Mouse (Mus musculus) lung, embryonic 14.5 days (tissue): ENCODE results near the gene Socs2. TPM values are rescaled to one million over a fixed set of nuclear protein-coding genes. Genes with fewer than 3 reads are reported as not detected.
A peak's percentile ranks its signal among the peaks of the same experiment; 100 is the strongest.

Experiments used
- ATAC-seq: fragments of 200-750 bp; cut with Nextera tagmentation; 2 replicates; pipeline ENCODE4 v1.8.0; 2017; ENCODE audit warnings: mild to moderate bottlenecking, moderate TSS enrichment, moderate library complexity; ENCODE audit not compliant: insufficient read depth
- DNase-seq: peaks from one replicate; pipeline ENCODE4 v3.0.0-alpha.2; 2015
- H3K27ac ChIP-seq: fragments of 300-500 bp; sonication (generic); 2 replicates; pipeline ENCODE4 v1.5.1; 2014; ENCODE audit warnings: low read depth, mild to moderate bottlenecking, moderate library complexity
- H3K27me3 ChIP-seq: fragments of 300-500 bp; sonication (generic); 2 replicates; pipeline ENCODE4 v1.6.1; 2014; ENCODE audit warnings: low read length, control low read depth; ENCODE audit not compliant: insufficient read depth
- H3K36me3 ChIP-seq: fragments of 300-500 bp; sonication (generic); 2 replicates; pipeline ENCODE4 v1.6.1; 2014; ENCODE audit warnings: control low read depth; ENCODE audit not compliant: insufficient read depth
- H3K4me1 ChIP-seq: fragments of 300-500 bp; sonication (generic); 2 replicates; pipeline ENCODE4 v1.6.1; 2014; ENCODE audit warnings: antibody characterized with exemption, control low read depth; ENCODE audit not compliant: insufficient read depth
- H3K4me2 ChIP-seq: fragments of 300-500 bp; sonication (generic); 2 replicates; pipeline ENCODE4 v1.6.1; 2014; ENCODE audit warnings: mild to moderate bottlenecking
- H3K4me3 ChIP-seq: fragments of 300-500 bp; sonication (generic); 2 replicates; pipeline ENCODE4 v1.5.1; 2014; ENCODE audit warnings: low read depth, low read length
- H3K9ac ChIP-seq: fragments of 300-500 bp; sonication (generic); 2 replicates; pipeline ENCODE4 v1.6.1; 2014
- H3K9me3 ChIP-seq: fragments of 300-500 bp; sonication (generic); 2 replicates; pipeline ENCODE4 v1.6.1; 2016; ENCODE audit warnings: low read depth, low read length, control low read depth
- CTCF ChIP-seq: IDR thresholded peaks from 2 replicates; pipeline ENCODE4 v1.5.1; 2016; ENCODE audit warnings: antibody characterized with exemption, low read depth
- WGBS: fragments of 180-500 bp; shearing (Covaris S2); extraction: QIAGEN DNeasy Blood & Tissue Kit; methylation state at CpG from one replicate; pipeline ENCODE4 v1.1.7; 2014; 5-methylcytosine and 5-hydroxymethylcytosine counted together
- polyA plus RNA-seq: library from polyadenylated mRNA; unstranded; fragments of >200 nt; fragmentation: Nextera tagmentation; extraction: Ambion mirVana; gene quantifications from 2 replicates; pipeline ENCODE4 v1.2.1, GENCODE M21; 2014

Gene Socs2
- polyA plus RNA-seq, 1 experiment from 2014 or later: 124 TPM

DNA sequence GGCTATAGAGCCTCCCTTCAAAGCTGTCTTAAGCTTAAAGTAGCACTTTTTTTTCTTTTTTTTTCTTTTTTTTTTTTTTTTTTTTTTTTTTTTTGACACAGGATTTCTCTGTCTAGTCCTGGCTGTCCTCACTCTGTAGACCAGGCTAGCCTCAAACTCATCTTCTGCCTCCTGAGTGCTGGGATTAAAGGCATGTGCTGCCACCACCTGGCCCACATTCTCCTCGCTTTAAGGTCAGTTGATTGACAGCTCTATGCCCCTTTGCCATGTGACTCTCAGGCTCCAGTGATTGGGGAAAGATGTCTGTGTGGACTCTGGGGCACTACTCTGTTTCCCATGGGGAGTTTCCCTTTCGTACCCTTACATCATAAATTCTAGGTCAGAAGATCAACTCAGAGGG is 23.6 kb upstream of the Socs2 start:
- no peak overlapping the region for H3K9ac ChIP-seq
- no peaks in the 10 kb centered on the region for H3K27me3 ChIP-seq
- 0 out of 2 replicates have a peak, but pooled peaks have one; percentile 25 for TF ChIP-seq CTCF
- peak; percentile 5 for DNase-seq
- peaks cover 9% of the 10 kb centered on the region for H3K4me1 ChIP-seq
- no peak overlapping the region for H3K4me3 ChIP-seq
- no peaks in the 10 kb centered on the region for H3K36me3 ChIP-seq
- no peak overlapping the region for H3K4me2 ChIP-seq
- H3K9me3 ChIP-seq: no peaks in the 10 kb centered on the region
- H3K27ac ChIP-seq: no peak overlapping the region
- ATAC-seq: no peak
- WGBS: 54% methylated on average over 2 of the region's 2 CpGs

DNA sequence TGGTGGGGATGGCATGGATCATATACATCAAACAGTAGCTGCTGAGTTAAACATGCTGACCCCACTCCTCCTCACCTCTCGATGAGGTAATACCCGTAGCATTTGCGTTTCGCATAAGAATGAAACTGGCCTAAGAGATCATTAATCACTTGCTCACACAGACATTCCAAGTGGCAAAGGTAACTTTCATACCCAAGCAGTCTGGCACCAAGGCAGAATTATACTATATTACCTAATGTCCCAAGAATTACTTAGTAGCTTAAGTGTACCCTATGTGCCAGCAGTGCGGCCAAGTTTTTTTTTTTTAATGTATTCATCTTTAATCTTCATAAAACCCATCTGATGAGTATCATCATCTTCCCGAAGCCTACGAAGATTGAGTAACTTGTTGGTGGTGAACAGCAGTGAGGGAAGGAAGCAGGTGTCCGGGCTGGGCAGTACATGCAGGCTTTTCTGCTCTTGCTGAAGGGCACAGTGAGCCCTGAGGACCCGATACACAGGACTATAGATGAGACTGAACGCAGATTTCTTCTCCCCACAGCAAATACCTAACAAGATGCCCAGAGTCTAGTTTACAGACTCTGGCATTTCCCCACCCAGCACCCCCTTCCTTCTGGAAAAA is 22.8 kb upstream of the Socs2 start:
- DNase-seq (peak; percentile 11), ATAC-seq (no peak)
- Histone ChIP-seq H3K4me2 (no peak overlapping the region), H3K4me3 (no peak overlapping the region), H3K27me3 (no peaks in the 10 kb centered on the region), H3K9me3 (no peaks in the 10 kb centered on the region), H3K4me1 (peaks cover 9% of the 10 kb centered on the region), H3K9ac (no peak overlapping the region), H3K27ac (no peak overlapping the region), H3K36me3 (no peaks in the 10 kb centered on the region)
- TF ChIP-seq CTCF: no peak
- WGBS: 61% methylated on average over 10 of the region's 10 CpGs

DNA sequence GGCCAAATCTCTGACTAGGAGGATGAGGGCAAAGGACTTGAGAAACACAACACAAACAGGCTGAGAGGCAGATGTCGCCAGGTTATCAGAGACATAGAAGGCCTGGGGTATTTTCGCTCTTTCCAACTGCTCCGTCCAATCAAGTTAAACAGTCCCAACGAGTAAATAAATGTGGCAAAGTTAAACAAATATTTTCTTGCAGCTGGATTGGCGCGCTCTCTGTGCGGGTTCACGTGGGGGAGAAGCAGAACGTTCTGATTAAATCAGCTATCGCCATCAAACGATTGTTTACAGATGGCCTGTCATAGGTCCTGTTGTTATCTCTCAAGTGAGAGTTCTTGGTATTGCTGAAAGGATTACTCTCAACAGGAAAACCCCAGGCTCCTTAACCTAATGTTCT is 22.0 kb upstream of the Socs2 start:
- no peak overlapping the region for H3K9ac ChIP-seq
- no peaks in the 10 kb centered on the region for H3K27me3 ChIP-seq
- no peak overlapping the region for H3K4me3 ChIP-seq
- peak overlapping the region; percentile 31; the same call in 1 of the 2 replicates for H3K4me2 ChIP-seq
- peak; percentile 44 for DNase-seq
- H3K9me3 ChIP-seq: no peaks in the 10 kb centered on the region
- 7% methylated on average over 11 of the region's 11 CpGs for WGBS
- H3K27ac ChIP-seq: no peak overlapping the region
- H3K4me1 ChIP-seq: peaks cover 9% of the 10 kb centered on the region
- H3K36me3 ChIP-seq: no peaks in the 10 kb centered on the region
- TF ChIP-seq CTCF: no peak
- ATAC-seq: no peak

DNA sequence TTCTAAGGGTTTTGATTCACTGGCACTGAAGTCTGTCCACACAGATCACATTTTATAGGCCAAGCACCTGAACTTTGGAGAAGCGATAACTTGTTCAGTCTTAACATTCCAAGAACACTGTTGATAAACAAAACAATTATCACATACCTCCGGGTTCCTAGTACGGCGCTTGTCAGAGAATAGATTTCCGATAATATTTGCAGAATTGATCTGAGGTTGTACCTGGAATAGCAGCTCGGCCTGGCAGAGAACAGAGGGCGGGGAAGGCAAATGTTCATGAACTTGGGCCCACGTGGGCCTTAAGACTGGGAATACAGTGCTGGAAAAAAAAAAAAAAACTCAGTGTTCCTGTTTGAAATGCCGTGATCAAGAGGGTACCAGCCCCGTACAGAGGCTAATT is 13.3 kb upstream of the Socs2 start:
- ATAC-seq (no peak), DNase-seq (no peak)
- Histone ChIP-seq H3K9ac (no peak overlapping the region), H3K36me3 (no peaks in the 10 kb centered on the region), H3K4me2 (no peak overlapping the region), H3K4me1 (no peaks in the 10 kb centered on the region), H3K27me3 (no peaks in the 10 kb centered on the region), H3K9me3 (no peaks in the 10 kb centered on the region), H3K27ac (no peak overlapping the region), H3K4me3 (no peak overlapping the region)
- no peak for TF ChIP-seq CTCF
- WGBS: 83% methylated on average over 10 of the region's 10 CpGs

DNA sequence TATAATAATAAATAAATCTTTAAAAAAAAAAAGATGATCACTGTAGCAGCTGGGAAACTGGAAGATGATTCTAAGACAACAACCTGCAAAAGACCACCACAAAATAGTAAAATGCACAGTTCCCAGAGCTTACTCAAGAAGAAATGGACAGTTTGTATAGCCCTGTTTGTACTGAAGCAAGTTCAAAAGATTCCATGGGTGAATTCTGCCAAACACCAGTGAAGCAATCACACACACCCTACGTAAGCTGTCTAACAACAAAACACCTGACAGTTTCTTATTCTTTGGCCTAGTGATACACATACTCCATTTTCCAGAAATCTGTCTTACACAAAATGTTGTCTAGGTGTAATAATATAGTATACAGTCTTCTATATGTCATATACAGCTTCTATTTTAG is 12.1 kb upstream of the Socs2 start:
- no peak overlapping the region for H3K4me3 ChIP-seq
- no peak for TF ChIP-seq CTCF
- no peaks in the 10 kb centered on the region for H3K36me3 ChIP-seq
- H3K27ac ChIP-seq: no peak overlapping the region
- no peak for ATAC-seq
- no peaks in the 10 kb centered on the region for H3K27me3 ChIP-seq
- H3K4me2 ChIP-seq: no peak overlapping the region
- no peaks in the 10 kb centered on the region for H3K9me3 ChIP-seq
- no peak for DNase-seq
- H3K9ac ChIP-seq: no peak overlapping the region
- 92% methylated on average over 1 of the region's 1 CpGs for WGBS
- H3K4me1 ChIP-seq: no peaks in the 10 kb centered on the region

DNA sequence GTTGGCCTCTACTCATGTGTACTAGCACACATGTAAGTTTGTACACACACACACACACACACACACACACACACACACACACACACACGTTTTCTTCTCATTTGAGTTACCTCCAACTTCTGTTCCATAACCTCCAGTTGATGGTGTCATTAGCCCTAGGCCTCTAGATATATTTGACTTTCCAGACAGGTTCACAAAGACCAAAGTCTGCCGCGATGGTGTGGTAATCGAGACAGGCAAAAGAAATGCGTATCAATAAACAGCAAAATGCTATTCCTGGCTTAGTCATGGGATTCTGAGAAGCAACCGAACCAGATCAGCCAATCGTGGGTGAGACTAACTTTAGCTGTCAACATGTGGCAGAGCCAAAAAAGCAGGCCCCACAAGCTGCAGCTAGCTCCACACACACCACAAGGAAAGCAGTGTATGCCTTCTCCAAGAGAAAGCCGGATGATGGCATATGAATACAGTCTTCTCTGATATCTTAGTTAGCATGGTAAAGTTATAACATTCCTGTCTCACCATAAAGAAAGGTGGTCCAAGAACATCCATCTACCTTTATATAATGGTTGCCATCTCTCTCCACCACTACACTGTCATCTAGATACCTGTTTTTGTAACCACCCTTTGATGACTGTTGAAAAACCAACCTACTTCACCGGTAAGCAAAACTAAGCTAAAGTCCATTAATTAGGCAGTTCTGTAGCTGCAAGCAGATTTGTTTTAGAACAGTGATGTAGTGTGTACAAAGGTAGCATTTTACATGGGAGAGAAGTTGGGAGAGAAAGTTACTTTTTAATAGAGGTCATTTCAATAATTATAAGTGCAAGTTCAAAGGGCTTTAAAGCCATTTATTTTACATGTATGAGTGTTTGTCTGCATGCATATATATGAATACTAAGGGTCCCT is 9.5 kb upstream of the Socs2 start:
- WGBS: 88% methylated on average over 9 of the region's 9 CpGs
- H3K4me2 ChIP-seq: no peak overlapping the region
- no peak overlapping the region for H3K27ac ChIP-seq
- no peaks in the 10 kb centered on the region for H3K36me3 ChIP-seq
- H3K9ac ChIP-seq: no peak overlapping the region
- H3K4me1 ChIP-seq: no peaks in the 10 kb centered on the region
- DNase-seq (no peak), ATAC-seq (no peak)
- no peaks in the 10 kb centered on the region for H3K27me3 ChIP-seq
- H3K9me3 ChIP-seq: no peaks in the 10 kb centered on the region
- TF ChIP-seq CTCF: no peak
- H3K4me3 ChIP-seq: no peak overlapping the region

DNA sequence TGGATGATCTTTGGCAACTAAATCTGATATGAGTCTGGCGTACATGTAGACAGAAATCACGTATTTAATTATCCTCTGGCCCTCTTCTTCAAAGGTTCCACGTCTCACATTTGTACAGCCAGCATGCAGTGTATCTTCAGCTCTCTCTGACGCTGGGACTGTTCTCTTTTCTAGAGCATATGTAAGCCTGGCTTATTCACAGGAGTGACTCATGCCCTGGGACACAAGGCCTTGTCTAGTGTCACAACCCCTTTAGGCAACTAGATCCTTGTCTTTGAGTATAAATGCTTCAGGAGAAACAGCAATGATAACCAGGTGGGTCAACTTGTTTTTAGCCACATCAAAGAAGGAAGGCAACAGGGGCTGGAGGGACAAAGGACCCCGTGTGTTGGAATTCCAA is 5.7 kb upstream of the Socs2 start:
- H3K27ac ChIP-seq: no peak overlapping the region
- no peaks in the 10 kb centered on the region for H3K9me3 ChIP-seq
- TF ChIP-seq CTCF: no peak
- ATAC-seq: no peak
- H3K27me3 ChIP-seq: no peaks in the 10 kb centered on the region
- no peak for DNase-seq
- no peak overlapping the region for H3K4me3 ChIP-seq
- 84% methylated on average over 5 of the region's 5 CpGs for WGBS
- H3K4me2 ChIP-seq: no peak overlapping the region
- H3K9ac ChIP-seq: no peak overlapping the region
- no peaks in the 10 kb centered on the region for H3K4me1 ChIP-seq
- H3K36me3 ChIP-seq: no peaks in the 10 kb centered on the region
